Mouse (Mus musculus) lung, adult 2 months (tissue): ENCODE measurements around the gene Zfp184. TPM values are rescaled to one million over a fixed set of nuclear protein-coding genes. Genes with fewer than 3 reads are reported as not detected.

ENCODE experiments used
- DNase-seq: peaks from one replicate; pipeline ENCODE4 v3.0.0; 2022
- H3K4me1 ChIP-seq: fragments of 200-500 bp; 2 replicates; pipeline ENCODE4 v1.6.1; 2011; ENCODE audit warnings: low read length; ENCODE audit not compliant: control insufficient read depth, insufficient read depth
- H3K4me3 ChIP-seq: fragments of 200-500 bp; replicated peaks from 2 replicates; pipeline ENCODE3; 2011; ENCODE audit warnings: low read depth, mild to moderate bottlenecking, control low read depth, low read length; ENCODE audit errors: extremely low read depth
- CTCF ChIP-seq: fragments of 200-500 bp; IDR thresholded peaks from 2 replicates; pipeline ENCODE4 v1.5.1; 2011; ENCODE audit warnings: mild to moderate bottlenecking, low read length, control low read depth; ENCODE audit not compliant: insufficient read depth
- POLR2A ChIP-seq: fragments of 200-500 bp; IDR thresholded peaks from 2 replicates; pipeline ENCODE4 v1.6.1; 2011; ENCODE audit warnings: low read depth, mild to moderate bottlenecking, control low read depth, low read length, borderline replicate concordance; ENCODE audit errors: extremely low read depth
- WGBS: fragments of 180-500 bp; shearing (Covaris S2); methylation state at CpG from one replicate; pipeline ENCODE4 v1.1.7; 2018; 5-methylcytosine and 5-hydroxymethylcytosine counted together
- polyA plus RNA-seq: library from polyadenylated mRNA; depleted of rRNA; stranded (reverse); fragments of >200 nt; gene quantifications from 2 replicates; pipeline ENCODE4 v1.2.3, GENCODE M21; 2012

Zfp184 gene
- polyA plus RNA-seq, 1 experiment, result 0.60 TPM

DNA sequence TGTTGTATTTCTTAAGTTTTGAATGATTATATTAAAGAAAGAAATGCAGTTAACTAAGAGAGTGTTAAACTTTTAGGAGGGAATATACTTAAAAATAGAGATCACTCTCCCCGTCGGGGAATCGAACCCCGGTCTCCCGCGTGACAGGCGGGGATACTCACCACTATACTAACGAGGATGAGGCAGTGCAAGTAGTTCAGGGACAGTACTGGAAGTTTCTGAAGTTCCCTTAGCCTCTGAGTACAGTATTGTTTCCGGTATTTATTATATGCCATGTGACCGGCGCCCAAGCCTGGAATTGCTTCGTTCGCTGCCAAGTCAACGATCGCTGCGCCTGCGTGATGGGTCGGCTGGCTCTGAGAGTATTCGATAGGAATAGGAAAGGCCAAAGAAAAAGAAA, 4.7 kb upstream of the Zfp184 start:
- peak overlapping the region; percentile 86 for H3K4me3 ChIP-seq
- H3K4me1 ChIP-seq, result peaks cover 3% of the 10 kb centered on the region
- DNase-seq, result peak; percentile 80
- TF ChIP-seq POLR2A, result no peak
- no peak for TF ChIP-seq CTCF
- under 1% methylated on average over 19 of the region's 19 CpGs for WGBS

DNA sequence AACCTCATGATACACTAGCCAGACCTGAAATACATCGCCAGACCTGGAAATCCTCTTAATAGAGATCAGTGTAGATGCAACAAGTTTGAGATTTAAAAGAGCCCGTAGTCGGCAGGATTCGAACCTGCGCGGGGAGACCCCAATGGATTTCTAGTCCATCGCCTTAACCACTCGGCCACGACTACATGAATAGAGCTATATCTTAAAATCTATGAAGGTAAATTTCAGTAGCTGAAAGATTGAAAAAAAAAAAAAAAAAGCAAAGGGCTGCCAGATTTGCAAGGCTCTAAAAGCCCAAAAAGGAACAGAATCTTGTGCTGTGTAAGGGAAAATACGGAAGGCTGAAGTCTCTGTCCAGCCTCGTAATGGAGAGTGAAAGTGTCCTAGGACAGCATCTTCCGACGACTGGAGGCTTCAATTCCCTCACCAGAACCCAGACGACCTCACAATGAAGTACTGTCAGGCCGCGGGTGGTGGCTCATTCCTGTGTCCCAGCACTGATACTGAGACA, 4.0 kb upstream of the Zfp184 start:
- peak; percentile 73 for DNase-seq
- Histone ChIP-seq H3K4me1 (peaks cover 3% of the 10 kb centered on the region), H3K4me3 (peak overlapping the region; percentile 86)
- no peak for TF ChIP-seq POLR2A
- TF ChIP-seq CTCF, result no peak
- WGBS, result 1% methylated on average over 16 of the region's 16 CpGs

DNA sequence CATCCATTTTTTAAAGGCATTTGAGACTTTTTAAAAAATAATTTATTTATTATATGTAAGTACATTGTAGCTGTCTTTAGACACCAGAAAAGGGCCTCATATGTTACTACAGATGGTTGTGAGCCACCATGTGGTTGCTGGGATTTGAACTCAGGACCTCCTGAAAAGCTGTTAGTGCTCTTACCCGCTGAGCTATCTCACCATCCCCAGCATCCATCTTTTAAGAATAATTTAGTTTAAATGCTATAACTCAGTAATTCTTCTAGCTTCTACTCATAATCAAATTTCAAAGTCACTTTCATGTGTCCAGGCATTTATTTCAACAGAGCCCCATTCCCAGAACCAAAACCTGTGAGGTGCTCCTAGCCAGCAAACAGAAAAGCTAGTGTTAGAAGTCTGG, 1.2 kb upstream of the Zfp184 start:
- TF ChIP-seq CTCF (no peak), POLR2A (no peak)
- WGBS, result 81% methylated on average over 1 of the region's 1 CpGs
- H3K4me3 ChIP-seq, result no peak overlapping the region
- DNase-seq, result no peak
- peaks cover 3% of the 10 kb centered on the region for H3K4me1 ChIP-seq

DNA sequence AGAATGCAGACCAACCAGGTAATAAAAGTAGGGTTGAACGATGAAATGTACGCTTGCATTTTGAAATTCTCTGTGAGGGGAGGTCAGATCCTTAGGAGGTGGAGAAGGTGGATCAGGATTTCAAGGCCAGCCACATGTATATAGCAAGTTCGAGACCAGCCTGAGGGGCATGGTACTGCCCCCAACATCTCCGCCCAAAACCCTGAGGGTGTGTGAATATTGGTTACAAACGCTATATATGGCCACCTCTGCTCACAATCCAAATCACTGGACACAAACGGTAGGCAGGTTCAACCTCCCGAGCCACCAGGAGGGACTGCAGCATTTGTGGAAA, 335 bp upstream of the Zfp184 start:
- no peak for DNase-seq
- peak overlapping the region; percentile 85 for H3K4me3 ChIP-seq
- TF ChIP-seq POLR2A (no peak), CTCF (no peak)
- H3K4me1 ChIP-seq, result peaks cover 3% of the 10 kb centered on the region
- under 1% methylated on average over 7 of the region's 7 CpGs for WGBS

DNA sequence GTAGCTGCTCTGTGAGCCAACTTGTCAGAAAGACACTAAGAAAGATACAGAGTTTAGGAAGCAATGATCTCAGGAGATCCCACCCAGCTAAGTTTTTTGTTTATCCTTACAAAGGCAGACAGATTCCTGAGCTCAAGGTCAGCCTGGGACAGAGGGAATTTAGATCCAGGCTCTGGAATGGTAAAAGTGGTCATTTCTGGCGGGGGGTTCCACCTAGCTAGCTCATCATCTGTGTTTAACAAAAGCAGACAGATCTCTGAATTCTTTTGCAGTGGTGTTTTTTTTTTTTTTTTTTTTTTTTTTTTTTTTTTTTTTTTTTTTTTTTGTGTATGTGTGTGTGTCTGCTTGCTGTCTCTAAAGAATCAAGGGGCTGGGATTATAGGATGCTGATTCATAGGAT, 24.4 kb downstream of the Zfp184 start:
- no peak for TF ChIP-seq POLR2A
- TF ChIP-seq CTCF, result no peak
- H3K4me1 ChIP-seq, result peaks cover 2% of the 10 kb centered on the region; the same call in 1 of the 2 replicates
- 58% methylated on average over 1 of the region's 1 CpGs for WGBS

DNA sequence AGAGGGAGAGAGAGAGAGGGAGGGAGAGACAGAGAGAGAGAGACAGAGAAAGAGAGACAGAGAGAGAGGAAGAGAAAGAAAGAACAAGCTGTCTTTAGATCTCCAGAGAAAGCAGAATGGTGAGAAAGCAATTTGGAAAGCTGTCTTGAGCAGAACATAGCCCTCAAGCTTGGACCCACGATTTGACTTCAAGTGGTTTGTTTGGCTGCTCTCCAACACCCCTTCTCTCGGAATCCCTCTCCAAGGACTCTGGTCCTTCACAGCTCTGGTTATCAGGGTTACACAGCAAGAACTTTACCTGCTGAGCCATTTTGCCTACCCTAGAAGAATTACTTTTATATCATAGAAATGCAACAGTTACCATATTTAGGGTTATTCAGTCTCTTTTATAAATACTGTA, 24.9 kb downstream of the Zfp184 start:
- TF ChIP-seq POLR2A, result no peak
- TF ChIP-seq CTCF, result no peak
- no peak overlapping the region for H3K4me3 ChIP-seq

More for the DNA sequence above, 24.4 kb downstream of the Zfp184 start:
- no peak for DNase-seq
- H3K4me3 ChIP-seq, result no peak overlapping the region

DNA sequence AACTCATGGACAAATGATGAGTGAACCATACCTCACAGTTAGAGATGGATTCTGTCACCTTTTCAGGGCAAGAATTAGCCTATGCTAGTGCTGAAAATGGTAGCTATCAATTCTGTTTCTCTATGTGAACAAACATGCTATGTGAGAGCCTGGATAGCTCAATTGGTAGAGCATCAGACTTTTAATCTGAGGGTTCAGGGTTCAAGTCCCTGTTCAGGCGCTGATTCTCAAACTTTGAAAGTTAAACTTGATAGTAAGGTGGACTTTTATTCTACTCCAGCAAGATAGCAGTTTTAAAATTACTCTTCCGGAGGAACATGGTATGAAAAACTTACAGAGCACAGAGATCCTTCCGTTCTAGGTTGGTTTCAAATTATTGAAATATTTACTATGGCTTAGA, 26.7 kb downstream of the Zfp184 start:
- DNase-seq, result no peak
- Histone ChIP-seq H3K4me3 (no peak overlapping the region), H3K4me1 (peaks cover 2% of the 10 kb centered on the region; the same call in 1 of the 2 replicates)
- WGBS, result 51% methylated on average over 3 of the region's 3 CpGs
- TF ChIP-seq CTCF (no peak), POLR2A (no peak)

More for the DNA sequence above, 24.9 kb downstream of the Zfp184 start:
- peaks cover 2% of the 10 kb centered on the region; the same call in 1 of the 2 replicates for H3K4me1 ChIP-seq
- 22% methylated on average over 2 of the region's 2 CpGs for WGBS
- no peak for DNase-seq

DNA sequence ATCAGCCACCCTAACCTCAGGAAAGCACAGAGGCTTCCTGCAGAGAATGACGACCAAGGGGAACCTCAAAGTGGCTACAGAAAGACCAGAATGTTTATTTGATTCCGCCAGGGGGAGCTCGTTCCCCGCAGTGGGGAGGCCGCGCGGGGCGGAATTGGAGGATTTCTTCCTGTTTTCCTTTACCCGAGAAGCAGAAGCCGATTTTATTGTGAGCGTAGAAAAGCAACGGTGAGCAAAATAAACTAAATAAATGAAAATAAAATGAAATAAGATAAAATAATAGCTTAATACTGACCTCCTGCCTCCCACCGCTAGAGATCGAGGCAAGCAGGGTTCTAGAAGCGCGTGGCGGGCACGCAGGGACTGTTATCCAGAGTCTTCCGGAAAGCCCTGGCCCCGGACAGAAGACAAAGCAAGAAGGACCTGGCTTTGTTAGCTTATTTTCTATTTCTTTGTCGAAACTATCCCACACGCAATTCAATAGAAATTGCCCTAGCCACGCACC, 29.4 kb downstream of the Zfp184 start:
- peak; percentile 89 for DNase-seq
- TF ChIP-seq CTCF (peak; percentile 51), POLR2A (0 out of 2 replicates have a peak, but pooled peaks have one; percentile 38)
- peak overlapping the region; percentile 100 for H3K4me3 ChIP-seq
- WGBS, result under 1% methylated on average over 23 of the region's 23 CpGs
- H3K4me1 ChIP-seq, result peaks cover 2% of the 10 kb centered on the region; the same call in 1 of the 2 replicates

DNA sequence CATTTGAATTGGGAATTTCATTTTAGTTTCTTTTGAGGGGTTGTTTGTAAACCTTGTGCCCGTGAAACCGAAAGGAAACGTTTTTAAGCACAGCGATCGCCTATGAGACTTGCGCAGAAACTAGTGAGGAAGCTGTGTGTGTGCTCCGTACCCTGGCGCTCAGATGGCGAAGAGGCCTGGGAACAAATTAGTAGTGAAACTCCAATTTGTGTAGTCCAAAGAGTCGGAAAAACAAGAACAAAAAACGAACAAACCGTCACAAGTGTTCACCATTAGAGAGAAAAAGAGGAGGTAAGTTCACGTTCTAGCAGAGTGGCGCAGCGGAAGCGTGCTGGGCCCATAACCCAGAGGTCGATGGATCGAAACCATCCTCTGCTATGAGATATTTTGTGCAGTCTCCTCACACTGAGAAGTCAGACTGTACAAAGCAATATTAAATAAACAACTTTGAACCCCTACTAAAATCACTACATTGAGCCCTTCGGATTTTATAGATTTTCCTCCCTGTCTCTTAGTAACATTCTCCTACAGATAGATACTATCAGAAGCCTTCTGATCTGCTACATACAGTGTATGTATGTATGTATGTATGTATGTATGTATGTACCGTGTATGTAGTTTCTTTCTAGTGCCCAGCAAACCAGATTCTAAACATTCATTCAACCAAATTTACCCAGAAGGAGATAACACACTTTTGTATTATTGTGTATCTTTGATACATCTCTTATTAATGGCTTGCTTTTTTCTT, 30.0 kb downstream of the Zfp184 start:
- Histone ChIP-seq H3K4me1 (peaks cover 2% of the 10 kb centered on the region; the same call in 1 of the 2 replicates), H3K4me3 (peak overlapping the region; percentile 100)
- WGBS, result 4% methylated on average over 20 of the region's 20 CpGs
- TF ChIP-seq POLR2A, result no peak
- TF ChIP-seq CTCF, result no peak
- DNase-seq, result peak; percentile 61

DNA sequence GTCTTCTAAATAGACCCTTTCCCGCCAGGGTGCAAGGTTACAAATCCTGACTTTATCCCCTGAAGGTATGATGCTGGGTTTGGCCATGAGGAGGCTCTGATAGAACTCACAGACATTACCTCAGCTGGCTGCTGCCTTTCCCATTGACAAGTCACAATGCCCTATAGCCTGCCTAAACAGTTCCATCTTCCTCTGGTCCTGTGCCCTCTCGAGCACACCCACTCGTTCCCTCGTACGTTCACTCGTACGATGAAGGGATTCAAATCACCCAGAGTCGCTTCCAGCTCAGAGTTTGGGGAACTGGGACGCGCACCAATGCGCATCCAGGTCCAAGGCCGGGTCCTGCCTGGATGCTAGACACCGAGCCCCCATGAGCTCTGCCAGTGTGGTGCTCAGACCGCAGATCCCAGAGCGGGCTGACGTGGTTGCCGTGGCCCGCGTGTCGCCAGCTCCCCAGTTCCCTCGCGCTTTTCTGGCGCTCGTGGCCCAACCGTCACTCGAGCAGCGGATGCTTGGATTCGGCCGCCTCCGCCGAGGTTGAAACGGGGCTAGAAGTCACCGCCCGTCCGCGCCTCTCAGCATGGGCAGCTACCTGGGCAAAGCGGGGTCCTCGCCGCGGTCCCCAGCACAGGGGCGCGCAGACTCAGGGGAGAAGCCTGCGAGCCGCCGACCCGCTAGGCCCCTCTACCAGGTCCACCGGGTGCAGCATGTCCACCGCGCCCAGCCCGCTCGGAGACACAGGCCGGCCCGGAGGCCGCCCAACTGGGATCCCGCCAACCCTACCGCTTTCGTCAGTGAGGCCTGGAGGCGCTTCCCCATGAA, 36.3 kb downstream of the Zfp184 start, which contains the start of gene Pom121l2:
Pom121l2 (plus strand) TSS at position 214 of the 822 bp plus-strand sequence.
- Histone ChIP-seq H3K4me3 (peak within 1 kb of the TSS; percentile 31), H3K4me1 (no peaks in the 10 kb centered on the region)
- DNase-seq, result no peak
- WGBS, result 2% methylated on average over 58 of the region's 58 CpGs
- TF ChIP-seq POLR2A, result no peak
- no peak for TF ChIP-seq CTCF
